Mouse (Mus musculus) lung, postnatal 10 days (tissue): ENCODE data around the gene Armh3.
A peak's percentile ranks its signal among the peaks of the same experiment; 100 is the strongest.
"Not testable (repeated sequence)": the region's sequence is repeated elsewhere in the genome, so short reads cannot be mapped to it uniquely, and the experiment has no call there.

Experiments used
- DNase-seq: peaks from one replicate; pipeline ENCODE4 v3.0.0; 2021

Armh3 gene

GRCm38 (mm10) chr19:46032731-46033510 lies 34.6 kb upstream of the Armh3 start:
- DNase-seq, result no peak

- DNase-seq, result no peak
Measured at GRCm38 (mm10) chr19:46031689-46032432, 33.6 kb upstream of the Armh3 start.

GRCm38 (mm10) chr19:46030196-46030983 lies 32.1 kb upstream of the Armh3 start:
- no peak for DNase-seq

- no peak for DNase-seq
Measured at GRCm38 (mm10) chr19:46029652-46030051, 31.4 kb upstream of the Armh3 start.

- DNase-seq, result no peak
Measured at GRCm38 (mm10) chr19:46028747-46029320, 30.5 kb upstream of the Armh3 start.

- no peak for DNase-seq
Measured at GRCm38 (mm10) chr19:46026567-46026966, 28.3 kb upstream of the Armh3 start.

GRCm38 (mm10) chr19:46024959-46025358 lies 26.7 kb upstream of the Armh3 start:
- no peak for DNase-seq

GRCm38 (mm10) chr19:46016023-46016422 lies 17.7 kb upstream of the Armh3 start:
- no peak for DNase-seq

- DNase-seq, result peak; percentile 94
Measured at GRCm38 (mm10) chr19:46014572-46015178, 16.4 kb upstream of the Armh3 start.

- no peak for DNase-seq
Measured at GRCm38 (mm10) chr19:46005680-46006079, 7.4 kb upstream of the Armh3 start.

- DNase-seq, result no peak
Measured at GRCm38 (mm10) chr19:46004814-46005466, 6.7 kb upstream of the Armh3 start.

GRCm38 (mm10) chr19:46003371-46004226 lies 5.3 kb upstream of the Armh3 start, which contains the start of gene Hps6:
Hps6 (plus strand) TSS chr19:46003508.
- peak; percentile 93 for DNase-seq

GRCm38 (mm10) chr19:46002279-46002678 lies 4.0 kb upstream of the Armh3 start:
- DNase-seq, result no peak

GRCm38 (mm10) chr19:45999378-45999777 lies 1.1 kb upstream of the Armh3 start:
- DNase-seq, result no peak

GRCm38 (mm10) chr19:45998694-45999217 lies 468 bp upstream of the Armh3 start:
- DNase-seq, result no peak

- DNase-seq, result no peak
Measured at GRCm38 (mm10) chr19:45997365-45997764, 923 bp downstream of the Armh3 start.

- no peak for DNase-seq
Measured at GRCm38 (mm10) chr19:45993981-45994737, 4.1 kb downstream of the Armh3 start.

- not testable (repeated sequence) for DNase-seq
Measured at GRCm38 (mm10) chr19:45993441-45993840, 4.8 kb downstream of the Armh3 start.

GRCm38 (mm10) chr19:45991171-45991570 lies 7.1 kb downstream of the Armh3 start:
- no peak for DNase-seq

GRCm38 (mm10) chr19:45988238-45988637 lies 10.1 kb downstream of the Armh3 start:
- DNase-seq, result no peak
